Mouse (Mus musculus) neural tube, embryonic 15.5 days (tissue): ENCODE measurements around the gene Hist1h3a. TPM values are rescaled to one million over a fixed set of nuclear protein-coding genes. Genes with fewer than 3 reads are reported as not detected.

Source experiments
- ATAC-seq: fragments of 200-750 bp; cut with Nextera tagmentation; 2 replicates; pipeline ENCODE4 v1.8.0; 2017; ENCODE audit warnings: mild to moderate bottlenecking, moderate TSS enrichment, moderate library complexity; ENCODE audit not compliant: low FRiP score
- H3K27ac ChIP-seq: fragments of 300-500 bp; sonication (generic); replicated peaks from 2 replicates; pipeline ENCODE4 v1.5.1; 2015; ENCODE audit warnings: mild to moderate bottlenecking, inconsistent platforms
- H3K27me3 ChIP-seq: fragments of 300-500 bp; sonication (generic); replicated peaks from 2 replicates; pipeline ENCODE4 v1.6.1; 2015; ENCODE audit warnings: inconsistent platforms
- H3K36me3 ChIP-seq: fragments of 300-500 bp; sonication (generic); 2 replicates; pipeline ENCODE4 v1.6.1; 2015; ENCODE audit warnings: inconsistent platforms
- H3K4me1 ChIP-seq: fragments of 300-500 bp; sonication (generic); 2 replicates; pipeline ENCODE4 v1.6.1; 2015; ENCODE audit warnings: inconsistent platforms
- H3K4me2 ChIP-seq: fragments of 300-500 bp; sonication (generic); 2 replicates; pipeline ENCODE4 v1.6.1; 2015; ENCODE audit warnings: inconsistent platforms, mild to moderate bottlenecking, moderate library complexity
- H3K4me3 ChIP-seq: fragments of 300-500 bp; sonication (generic); replicated peaks from 2 replicates; pipeline ENCODE4 v1.5.1; 2015; ENCODE audit warnings: mild to moderate bottlenecking, inconsistent platforms
- H3K9ac ChIP-seq: fragments of 300-500 bp; sonication (generic); replicated peaks from 2 replicates; pipeline ENCODE4 v1.6.1; 2015; ENCODE audit warnings: mild to moderate bottlenecking, inconsistent platforms
- H3K9me3 ChIP-seq: fragments of 300-500 bp; sonication (generic); replicated peaks from 2 replicates; pipeline ENCODE4 v1.6.1; 2016; ENCODE audit warnings: inconsistent platforms
- WGBS: fragments of 180-500 bp; shearing (Covaris S2); methylation state at CpG from one replicate; pipeline ENCODE4 v1.1.7; 2015; ENCODE audit warnings: mixed read lengths; 5-methylcytosine and 5-hydroxymethylcytosine counted together
- polyA plus RNA-seq: library from polyadenylated mRNA; unstranded; fragments of >200 nt; fragmentation: Nextera tagmentation; extraction: Ambion mirVana; gene quantifications from 2 replicates; pipeline ENCODE4 v1.2.1, GENCODE M21; 2015

Gene Hist1h3a
- polyA plus RNA-seq, 1 experiment from 2014 or later, result 1.4 TPM

DNA sequence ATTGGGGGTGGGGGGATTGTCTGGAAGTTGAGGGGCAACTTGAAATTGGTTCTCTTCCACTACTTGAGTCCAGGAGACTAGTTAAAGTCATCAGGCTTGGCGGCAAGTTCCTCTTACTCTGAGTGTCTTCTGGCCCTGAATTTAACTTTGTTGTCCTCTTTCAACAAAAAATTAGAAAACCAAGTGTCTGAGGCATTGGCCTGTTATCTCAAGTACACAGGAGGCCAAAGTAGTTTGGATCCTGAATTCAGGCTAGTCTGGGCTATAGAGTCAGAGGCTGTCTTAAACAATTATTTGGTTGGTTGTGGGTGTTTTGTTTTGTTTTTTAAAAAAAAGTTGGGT lies 3.0 kb upstream of the Hist1h3a start:
- no peak overlapping the region for H3K27ac ChIP-seq
- H3K9ac ChIP-seq, result no peak overlapping the region
- H3K4me1 ChIP-seq, result peaks cover 28% of the 10 kb centered on the region
- H3K9me3 ChIP-seq, result no peaks in the 10 kb centered on the region
- WGBS, result 73% methylated on average over 1 of the region's 1 CpGs
- no peak overlapping the region for H3K4me3 ChIP-seq
- H3K27me3 ChIP-seq, result no peaks in the 10 kb centered on the region
- no peak for ATAC-seq
- 0 out of 2 replicates have a peak overlapping the region, but pooled peaks have one; percentile 91 for H3K4me2 ChIP-seq
- no peaks in the 10 kb centered on the region for H3K36me3 ChIP-seq

DNA sequence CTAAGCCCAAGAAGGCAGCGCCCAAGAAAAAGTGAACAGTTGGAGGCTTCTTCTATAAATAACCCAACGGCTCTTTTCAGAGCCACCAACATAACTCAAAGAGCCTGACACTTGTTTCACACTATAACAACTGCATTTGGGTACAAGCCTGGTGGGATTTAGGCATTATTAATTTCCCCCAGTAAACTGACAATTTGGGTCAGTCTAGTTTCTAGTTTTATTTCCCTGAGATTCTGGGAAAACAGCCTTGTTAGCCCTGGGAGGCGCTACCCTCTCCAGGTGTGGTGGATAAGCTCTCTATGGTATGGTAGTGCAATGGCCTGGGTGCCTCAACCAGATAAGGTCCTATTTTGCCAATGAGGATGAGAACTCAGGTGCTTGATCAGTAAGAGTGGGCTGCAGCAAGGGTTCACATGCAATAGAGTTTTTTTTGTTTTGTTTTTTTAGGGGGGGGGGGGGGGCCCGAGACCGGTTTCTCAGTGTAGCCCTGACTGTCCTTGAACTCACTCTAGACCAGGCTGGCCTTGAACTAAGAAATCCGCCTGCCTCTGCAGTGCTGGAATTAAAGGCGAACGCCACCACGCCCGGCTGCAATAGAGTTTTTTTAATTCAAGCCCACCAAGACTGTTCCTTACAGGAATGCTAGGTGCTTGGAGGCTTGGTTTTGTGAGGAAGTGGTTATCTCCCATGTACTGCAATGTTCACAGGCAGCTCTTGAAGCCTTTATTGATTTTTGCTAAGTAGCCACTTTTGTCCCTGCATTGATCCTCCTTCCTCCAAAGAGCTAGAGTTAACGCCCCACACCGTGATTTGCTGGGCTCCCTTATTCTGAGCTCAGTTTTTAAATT lies 2.4 kb upstream of the Hist1h3a start:
- Histone ChIP-seq H3K27ac (peak overlapping the region; percentile 82), H3K36me3 (no peaks in the 10 kb centered on the region), H3K4me1 (peaks cover 32% of the 10 kb centered on the region), H3K9ac (peak overlapping the region; percentile 56), H3K4me2 (peak overlapping the region; percentile 91), H3K4me3 (peak overlapping the region; percentile 50), H3K9me3 (no peaks in the 10 kb centered on the region), H3K27me3 (no peaks in the 10 kb centered on the region)
- WGBS, result 33% methylated on average over 12 of the region's 12 CpGs
- no peak for ATAC-seq

DNA sequence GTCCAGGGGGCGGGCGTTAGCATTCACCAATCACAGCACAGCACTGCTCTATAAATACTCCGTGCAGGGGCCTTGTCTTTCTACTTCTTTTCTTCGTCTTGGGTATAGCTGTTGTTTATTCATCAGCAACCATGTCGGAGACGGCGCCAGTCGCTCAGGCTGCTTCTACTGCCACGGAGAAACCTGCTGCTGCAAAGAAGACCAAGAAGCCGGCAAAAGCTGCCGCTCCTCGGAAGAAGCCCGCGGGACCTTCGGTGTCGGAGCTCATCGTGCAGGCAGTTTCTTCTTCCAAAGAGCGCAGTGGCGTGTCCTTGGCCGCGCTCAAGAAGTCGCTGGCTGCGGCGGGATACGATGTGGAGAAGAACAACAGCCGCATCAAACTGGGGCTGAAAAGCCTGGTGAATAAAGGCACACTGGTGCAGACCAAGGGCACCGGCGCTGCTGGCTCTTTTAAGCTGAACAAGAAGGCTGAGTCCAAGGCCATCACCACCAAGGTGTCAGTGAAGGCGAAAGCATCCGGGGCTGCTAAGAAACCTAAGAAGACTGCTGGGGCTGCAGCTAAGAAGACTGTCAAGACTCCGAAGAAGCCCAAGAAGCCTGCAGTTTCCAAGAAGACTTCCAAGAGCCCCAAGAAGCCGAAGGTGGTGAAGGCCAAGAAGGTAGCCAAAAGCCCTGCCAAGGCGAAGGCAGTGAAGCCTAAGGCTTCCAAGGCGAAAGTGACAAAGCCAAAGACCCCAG lies 1.6 kb upstream of the Hist1h3a start, which contains the start of gene Hist1h1a:
Gene Hist1h1a, plus strand, starts transcription at position 81 of the 738 bp plus-strand sequence.
- Histone ChIP-seq H3K4me1 (peaks cover 32% of the 10 kb centered on the region), H3K27me3 (no peaks in the 10 kb centered on the region), H3K9me3 (no peaks in the 10 kb centered on the region), H3K36me3 (no peaks in the 10 kb centered on the region), H3K4me2 (peak within 1 kb of the TSS; percentile 91), H3K9ac (peak within 1 kb of the TSS; percentile 56), H3K4me3 (peak within 1 kb of the TSS; percentile 50), H3K27ac (peak within 1 kb of the TSS; percentile 82)
- 2% methylated on average over 34 of the region's 34 CpGs for WGBS
- peak; percentile 75 for ATAC-seq

DNA sequence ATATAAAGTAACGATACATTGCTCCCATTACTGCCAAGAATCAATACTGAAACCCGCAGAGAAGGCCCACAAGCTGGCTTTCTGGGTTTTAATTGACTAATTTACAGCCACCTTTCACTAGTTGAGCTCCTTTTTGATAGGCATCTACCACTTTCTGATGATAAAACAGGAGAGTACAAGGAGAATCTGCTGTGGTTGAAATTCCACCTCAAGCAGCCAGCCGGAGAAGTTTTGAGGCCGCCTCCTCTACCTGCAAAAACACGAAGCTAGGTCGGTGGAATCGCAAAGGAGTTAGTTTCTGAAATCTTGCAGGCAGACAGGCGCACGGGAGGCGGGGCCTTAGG lies 1.0 kb upstream of the Hist1h3a start:
- Histone ChIP-seq H3K36me3 (no peaks in the 10 kb centered on the region), H3K4me1 (peaks cover 32% of the 10 kb centered on the region), H3K27me3 (no peaks in the 10 kb centered on the region), H3K27ac (peak overlapping the region; percentile 82), H3K9me3 (no peaks in the 10 kb centered on the region), H3K9ac (peak overlapping the region; percentile 56), H3K4me2 (peak overlapping the region; percentile 91), H3K4me3 (peak overlapping the region; percentile 50)
- no peak for ATAC-seq
- WGBS, result under 1% methylated on average over 10 of the region's 10 CpGs

DNA sequence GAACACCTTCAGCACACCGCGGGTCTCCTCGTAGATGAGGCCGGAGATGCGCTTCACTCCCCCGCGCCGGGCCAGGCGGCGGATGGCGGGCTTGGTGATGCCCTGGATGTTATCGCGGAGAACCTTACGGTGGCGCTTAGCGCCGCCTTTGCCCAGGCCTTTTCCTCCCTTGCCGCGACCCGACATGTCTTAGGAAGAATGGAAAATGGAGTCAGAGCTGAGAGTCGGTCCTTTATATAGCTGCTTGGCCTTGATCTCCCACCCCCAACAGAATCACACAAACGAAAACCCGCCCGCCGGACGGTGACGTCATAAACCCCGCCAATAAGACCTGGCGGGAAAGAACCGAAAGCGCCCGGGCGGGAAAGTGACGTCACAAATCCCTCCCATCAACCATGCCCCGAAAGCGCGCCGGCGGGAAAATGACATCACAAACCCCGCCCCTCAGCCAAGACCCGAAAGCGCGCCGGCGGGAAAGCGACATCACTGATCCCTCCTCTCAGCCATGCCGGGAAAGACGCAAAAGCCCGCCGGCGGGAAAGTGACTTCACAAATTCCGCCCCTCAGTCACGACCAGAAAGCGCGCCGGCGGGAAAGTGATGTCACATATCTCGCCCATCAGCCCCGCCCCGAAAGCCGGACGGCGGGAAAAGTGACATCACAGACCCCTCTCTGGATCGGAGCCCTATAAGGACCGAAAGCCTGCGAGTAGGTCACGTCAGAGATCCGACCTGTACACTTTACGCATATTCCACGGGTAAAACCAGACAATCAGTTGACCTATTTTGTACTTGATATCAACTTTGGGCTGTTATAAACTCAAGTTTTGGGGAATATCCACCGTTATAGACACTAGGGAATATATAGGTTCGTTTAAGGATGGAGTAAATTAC lies 968 bp downstream of the Hist1h3a start, which contains the start of gene Hist1h4a:
Gene Hist1h4a, minus strand, starts transcription at position 259 of the 893 bp plus-strand sequence.
- peak; percentile 85 for ATAC-seq
- no peaks in the 10 kb centered on the region for H3K9me3 ChIP-seq
- peak within 1 kb of the TSS; percentile 82 for H3K27ac ChIP-seq
- H3K36me3 ChIP-seq, result no peaks in the 10 kb centered on the region
- H3K4me1 ChIP-seq, result peaks cover 37% of the 10 kb centered on the region
- under 1% methylated on average over 70 of the region's 72 CpGs for WGBS
- H3K4me2 ChIP-seq, result peak within 1 kb of the TSS; percentile 91
- H3K9ac ChIP-seq, result peak within 1 kb of the TSS; percentile 52
- no peaks in the 10 kb centered on the region for H3K27me3 ChIP-seq
- peak within 1 kb of the TSS; percentile 50 for H3K4me3 ChIP-seq

DNA sequence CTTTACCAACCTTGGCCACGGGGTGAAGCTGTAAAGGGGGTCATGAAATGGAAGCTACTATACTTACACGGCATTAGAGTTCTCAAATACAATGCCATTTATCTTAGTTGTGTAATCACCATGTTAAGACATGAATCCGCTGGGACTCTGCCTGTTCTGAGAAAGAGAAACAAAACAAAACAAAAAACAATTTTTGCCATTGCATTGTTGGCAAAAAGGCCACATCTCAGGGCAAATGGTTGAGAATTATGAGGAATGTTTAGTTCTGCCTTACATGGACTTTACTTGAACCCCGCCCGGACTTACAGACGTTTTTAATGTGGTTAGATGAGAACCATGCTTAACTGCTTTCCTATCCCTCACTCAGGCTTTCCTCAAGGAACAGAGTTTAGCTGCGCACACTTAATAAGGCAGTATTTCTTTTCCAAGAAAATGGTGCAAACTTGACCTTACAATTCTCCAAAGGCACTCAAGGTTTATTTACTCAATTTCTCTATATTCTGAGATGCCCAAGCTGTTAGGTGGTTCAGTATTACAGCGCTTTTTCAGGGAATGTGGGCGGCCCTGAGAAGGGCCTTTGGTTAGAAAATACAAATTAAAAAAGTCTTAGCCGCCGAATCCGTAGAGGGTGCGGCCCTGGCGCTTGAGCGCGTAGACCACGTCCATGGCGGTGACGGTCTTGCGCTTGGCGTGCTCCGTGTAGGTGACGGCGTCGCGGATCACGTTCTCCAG lies 1.8 kb downstream of the Hist1h3a start:
- WGBS, result 1% methylated on average over 22 of the region's 27 CpGs
- Histone ChIP-seq H3K4me1 (peaks cover 37% of the 10 kb centered on the region), H3K9ac (peak overlapping the region; percentile 52), H3K9me3 (no peaks in the 10 kb centered on the region), H3K4me3 (peak overlapping the region; percentile 50), H3K36me3 (no peaks in the 10 kb centered on the region), H3K27me3 (no peaks in the 10 kb centered on the region), H3K4me2 (peak overlapping the region; percentile 91), H3K27ac (peak overlapping the region; percentile 82)
- peak; percentile 22 for ATAC-seq

DNA sequence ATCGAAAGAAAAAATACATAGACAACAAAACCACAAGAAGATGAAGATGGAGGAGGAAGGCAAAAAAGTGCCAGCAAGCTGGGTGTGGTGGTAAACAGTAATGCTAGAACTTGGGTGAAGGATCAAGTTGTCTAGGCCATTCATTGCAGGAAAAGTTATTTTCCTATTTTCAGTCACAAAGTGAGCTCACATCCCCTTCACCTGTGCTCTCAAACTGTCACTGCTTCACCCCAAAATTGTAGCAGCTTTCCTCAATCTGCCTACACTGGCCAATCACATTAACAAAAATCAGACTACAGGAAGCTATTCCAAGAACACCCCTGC lies 2.3 kb downstream of the Hist1h3a start:
- WGBS, result 66% methylated on average over 1 of the region's 1 CpGs
- peaks cover 37% of the 10 kb centered on the region for H3K4me1 ChIP-seq
- ATAC-seq, result no peak
- H3K9me3 ChIP-seq, result no peaks in the 10 kb centered on the region
- no peaks in the 10 kb centered on the region for H3K27me3 ChIP-seq
- peak overlapping the region; percentile 50; the same call in 1 of the 2 replicates for H3K4me3 ChIP-seq
- peak overlapping the region; percentile 91 for H3K4me2 ChIP-seq
- peak overlapping the region; percentile 82 for H3K27ac ChIP-seq
- no peaks in the 10 kb centered on the region for H3K36me3 ChIP-seq
- H3K9ac ChIP-seq, result no peak overlapping the region

DNA sequence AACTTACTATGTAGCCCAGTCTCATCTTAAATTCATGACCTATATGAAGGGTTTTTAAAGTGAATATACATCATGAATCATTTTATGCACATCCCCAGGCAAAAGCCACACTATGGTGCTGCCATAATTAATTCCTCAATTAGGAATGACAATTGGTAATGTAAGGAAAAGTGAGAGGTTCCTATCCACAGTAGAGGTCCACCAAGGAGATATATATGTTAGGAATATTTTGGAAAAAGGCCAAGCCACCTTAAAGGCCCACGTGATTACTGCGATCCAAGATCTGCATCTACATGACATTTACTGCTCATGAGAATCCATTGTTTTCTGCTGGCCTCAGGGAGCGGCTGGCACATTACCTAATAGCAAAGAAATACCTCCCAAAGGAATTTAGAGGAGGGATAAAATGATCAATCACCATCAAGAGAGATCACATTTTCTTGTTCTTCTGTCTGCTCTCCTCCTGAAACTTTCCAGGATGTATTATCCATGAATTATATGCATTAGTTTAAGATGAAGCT lies 2.9 kb downstream of the Hist1h3a start:
- H3K4me2 ChIP-seq, result no peak overlapping the region
- H3K9ac ChIP-seq, result no peak overlapping the region
- 41% methylated on average over 3 of the region's 3 CpGs for WGBS

DNA sequence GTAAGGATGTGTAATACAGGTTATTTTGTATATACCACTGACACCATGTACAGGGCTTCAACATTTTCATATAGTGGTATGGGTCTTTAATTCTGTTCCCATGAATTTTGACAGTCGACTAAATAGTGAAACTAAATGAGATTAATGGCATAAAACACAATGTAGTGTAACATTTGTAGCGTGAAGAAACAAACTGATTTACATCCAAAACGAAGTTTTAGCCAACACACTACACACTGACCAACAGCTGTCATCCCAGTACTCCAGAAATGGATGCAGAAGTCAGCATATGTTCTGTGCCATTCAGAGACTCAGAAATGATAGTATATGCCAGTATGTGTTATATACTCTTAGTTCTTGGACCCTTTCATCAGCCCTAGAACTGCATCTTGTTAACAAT lies 4.3 kb downstream of the Hist1h3a start:
- ATAC-seq, result no peak
- Histone ChIP-seq H3K4me2 (no peak overlapping the region), H3K9ac (no peak overlapping the region), H3K4me1 (peaks cover 22% of the 10 kb centered on the region), H3K9me3 (no peaks in the 10 kb centered on the region), H3K4me3 (no peak overlapping the region), H3K36me3 (no peaks in the 10 kb centered on the region), H3K27ac (no peak overlapping the region), H3K27me3 (no peaks in the 10 kb centered on the region)
- WGBS, result 54% methylated on average over 3 of the region's 3 CpGs

More for the DNA sequence above, 2.9 kb downstream of the Hist1h3a start:
- no peaks in the 10 kb centered on the region for H3K36me3 ChIP-seq
- no peak overlapping the region for H3K4me3 ChIP-seq
- ATAC-seq, result no peak
- H3K27me3 ChIP-seq, result no peaks in the 10 kb centered on the region
- H3K27ac ChIP-seq, result no peak overlapping the region
- H3K9me3 ChIP-seq, result no peaks in the 10 kb centered on the region
- peaks cover 33% of the 10 kb centered on the region for H3K4me1 ChIP-seq

DNA sequence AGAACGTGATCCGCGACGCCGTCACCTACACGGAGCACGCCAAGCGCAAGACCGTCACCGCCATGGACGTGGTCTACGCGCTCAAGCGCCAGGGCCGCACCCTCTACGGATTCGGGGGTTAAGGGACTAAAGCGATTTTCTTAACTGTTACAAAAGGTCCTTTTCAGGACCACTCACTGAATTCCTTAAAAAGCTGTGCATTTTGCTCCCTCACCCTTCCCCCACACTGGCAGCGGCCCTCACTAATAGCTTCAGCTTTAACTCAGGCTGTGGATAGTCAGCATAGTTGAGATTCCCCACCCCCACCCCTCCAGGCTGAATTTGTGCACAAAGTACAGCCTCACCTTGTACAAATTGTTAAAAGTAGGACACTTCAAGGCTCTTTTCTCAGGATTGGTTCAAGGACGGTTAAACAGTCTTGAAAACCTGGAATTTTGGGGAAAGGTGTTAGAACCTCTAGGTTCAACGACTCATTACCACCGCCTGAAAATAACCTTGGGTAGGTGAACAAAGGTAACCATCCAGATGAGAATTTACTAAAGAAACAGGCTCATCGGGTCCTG lies 4.9 kb downstream of the Hist1h3a start:
- Histone ChIP-seq H3K36me3 (no peaks in the 10 kb centered on the region), H3K4me1 (peaks cover 22% of the 10 kb centered on the region), H3K9ac (peak overlapping the region; percentile 44), H3K9me3 (no peaks in the 10 kb centered on the region), H3K4me3 (peak overlapping the region; percentile 41), H3K27ac (peak overlapping the region; percentile 87), H3K4me2 (peak overlapping the region; percentile 66), H3K27me3 (no peaks in the 10 kb centered on the region)
- WGBS, result 1% methylated on average over 18 of the region's 23 CpGs
- peak; percentile 7; the same call in 1 of the 2 replicates for ATAC-seq
